Mouse (Mus musculus): ENCODE measurements around the gene Ctdspl. TPM values are rescaled to one million over a fixed set of nuclear protein-coding genes. Genes with fewer than 3 reads are reported as not detected.

Ctdspl gene
- total and polyA plus RNA-seq, 2 experiments from 2014 or later: 4.6 to 7.8 TPM

DNA sequence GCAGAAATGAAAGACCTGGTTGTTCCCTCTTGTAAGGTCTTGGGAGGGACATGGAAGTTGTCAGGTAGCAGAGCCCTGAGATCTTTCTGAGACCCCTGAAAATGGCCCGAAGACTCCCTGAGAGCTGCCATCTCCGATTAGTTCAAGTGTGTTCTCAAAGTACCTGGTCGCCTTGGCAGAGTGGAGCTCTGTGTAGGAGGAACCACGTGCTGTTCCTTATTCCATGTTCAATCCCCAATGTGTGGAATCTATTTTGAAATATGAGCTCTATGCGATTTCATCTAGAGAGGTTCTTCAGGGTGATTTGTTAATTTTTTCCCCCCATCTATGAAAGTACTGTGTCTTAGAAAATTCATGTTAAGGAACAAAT is 66.3 kb downstream of the Ctdspl start:
- H3K9me3 ChIP-seq (ENCODE audit: low read length): no peaks in the 10 kb centered on the region
- H3K4me3 ChIP-seq (ENCODE audit: low read depth, low read length): no peak overlapping the region
- H3K27ac ChIP-seq (ENCODE audit: low read depth, low read length): no peak overlapping the region
- H3K27me3 ChIP-seq (ENCODE audit: insufficient read depth, low read length): no peaks in the 10 kb centered on the region
- 89% methylated on average over 5 of the region's 5 CpGs for WGBS
- TF ChIP-seq CTCF (IDR thresholded peaks at IDR 0.05; ENCODE audit: low read depth): no peak
- 0 out of 2 replicates have a peak, but pooled peaks cover 7% of the 10 kb centered on the region for H3K4me1 ChIP-seq (ENCODE audit: insufficient read depth)
- H3K36me3 ChIP-seq (ENCODE audit: insufficient read depth): no peaks in the 10 kb centered on the region
- H3K9ac ChIP-seq: no peak overlapping the region
- no peak overlapping the region for H3K4me2 ChIP-seq (ENCODE audit: low read depth)
- DNase-seq: no peak
- ATAC-seq: no peak

DNA sequence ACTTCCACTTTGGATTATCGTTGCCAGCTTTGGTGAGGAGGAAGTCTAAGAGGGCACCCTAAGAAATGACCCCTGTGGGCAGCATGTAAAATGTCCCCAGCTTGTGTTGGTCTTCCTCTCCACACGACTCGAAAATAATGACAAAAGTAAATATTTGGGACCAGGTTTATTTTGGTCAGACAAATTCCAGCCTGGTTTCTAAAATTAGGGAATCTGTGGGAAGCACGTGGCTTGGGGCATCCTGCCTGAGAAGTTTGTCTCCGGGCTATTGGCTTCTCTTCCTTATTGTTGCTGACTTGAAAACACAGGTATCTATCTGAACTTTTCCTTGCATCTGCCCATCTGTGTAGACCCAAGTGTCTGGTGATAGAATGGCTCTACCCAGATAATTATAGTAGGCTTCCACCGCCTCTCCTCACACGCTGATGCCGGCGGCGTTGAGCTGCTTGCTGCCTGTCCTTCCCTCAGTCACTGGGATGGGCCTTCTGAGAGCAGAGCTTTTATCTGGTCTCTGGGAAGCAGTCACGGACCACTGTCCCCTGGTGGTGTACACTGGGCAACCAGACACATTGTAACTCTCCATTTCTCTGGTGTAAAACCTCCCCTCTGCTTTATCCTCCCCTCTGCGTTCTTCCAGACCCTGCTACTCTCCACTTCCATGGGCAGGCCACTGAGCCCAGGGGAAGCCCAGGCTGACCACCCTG is 68.4 kb downstream of the Ctdspl start:
- WGBS: 81% methylated on average over 12 of the region's 12 CpGs
- ATAC-seq: no peak

DNA sequence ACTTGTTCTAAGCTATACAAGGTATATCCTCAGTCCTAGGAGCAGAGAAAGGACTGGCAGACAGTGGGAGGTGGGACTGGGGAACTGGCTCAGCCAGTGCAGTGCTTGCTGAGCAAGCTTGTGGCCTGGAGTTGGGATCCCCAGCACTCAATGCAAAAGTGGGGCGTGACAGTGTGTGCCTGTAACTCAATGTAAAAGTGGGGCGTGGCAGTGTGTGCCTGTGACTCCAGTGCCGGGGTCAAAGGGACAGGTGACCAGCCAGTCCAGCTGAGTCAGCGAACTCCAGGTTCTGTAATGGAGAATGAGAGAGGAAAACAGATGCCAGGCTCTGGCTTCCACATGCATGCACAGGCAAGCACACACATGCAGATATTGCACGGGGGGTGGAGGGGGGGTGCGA is 69.3 kb downstream of the Ctdspl start:
- ATAC-seq (no peak), DNase-seq (no peak)
- no peaks in the 10 kb centered on the region for H3K9me3 ChIP-seq (ENCODE audit: low read length)
- no peak overlapping the region for H3K9ac ChIP-seq
- no peak overlapping the region for H3K27ac ChIP-seq (ENCODE audit: low read depth, low read length)
- 0 out of 2 replicates have a peak, but pooled peaks cover 7% of the 10 kb centered on the region for H3K4me1 ChIP-seq (ENCODE audit: insufficient read depth)
- no peaks in the 10 kb centered on the region for H3K27me3 ChIP-seq (ENCODE audit: insufficient read depth, low read length)
- H3K4me2 ChIP-seq (ENCODE audit: low read depth): no peak overlapping the region
- TF ChIP-seq CTCF (IDR thresholded peaks at IDR 0.05; ENCODE audit: low read depth): no peak
- H3K36me3 ChIP-seq (ENCODE audit: insufficient read depth): no peaks in the 10 kb centered on the region
- 92% methylated on average over 6 of the region's 6 CpGs for WGBS
- no peak overlapping the region for H3K4me3 ChIP-seq (ENCODE audit: low read depth, low read length)

More for the DNA sequence above, 68.4 kb downstream of the Ctdspl start:
- no peak overlapping the region for H3K9ac ChIP-seq
- no peak for TF ChIP-seq CTCF (IDR thresholded peaks at IDR 0.05; ENCODE audit: low read depth)
- no peak overlapping the region for H3K27ac ChIP-seq (ENCODE audit: low read depth, low read length)
- no peak for DNase-seq
- H3K27me3 ChIP-seq (ENCODE audit: insufficient read depth, low read length): no peaks in the 10 kb centered on the region
- no peak overlapping the region for H3K4me3 ChIP-seq (ENCODE audit: low read depth, low read length)
- H3K36me3 ChIP-seq (ENCODE audit: insufficient read depth): no peaks in the 10 kb centered on the region
- H3K9me3 ChIP-seq (ENCODE audit: low read length): no peaks in the 10 kb centered on the region
- H3K4me1 ChIP-seq (ENCODE audit: insufficient read depth): 0 out of 2 replicates have a peak, but pooled peaks cover 7% of the 10 kb centered on the region
- no peak overlapping the region for H3K4me2 ChIP-seq (ENCODE audit: low read depth)

DNA sequence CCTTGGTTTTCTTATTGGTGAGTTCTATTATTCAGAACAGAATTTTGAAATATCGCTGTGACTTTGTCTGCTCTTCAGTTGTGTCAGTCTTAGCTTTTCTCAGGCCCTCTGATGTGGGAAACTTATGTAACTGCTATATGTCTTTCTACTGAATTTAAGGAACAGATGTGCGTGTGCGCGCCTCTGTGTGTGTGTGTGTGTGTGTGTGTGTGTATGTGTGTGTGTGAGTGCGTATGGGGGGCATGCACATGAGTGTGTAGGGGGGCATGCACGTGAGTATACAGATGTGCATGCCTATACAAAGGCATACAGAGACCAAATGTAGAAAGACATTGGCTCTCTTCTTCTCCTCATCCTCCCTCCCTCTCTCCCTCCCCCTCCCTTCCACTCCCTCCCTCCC is 71.0 kb downstream of the Ctdspl start:
- no peaks in the 10 kb centered on the region for H3K36me3 ChIP-seq (ENCODE audit: insufficient read depth)
- H3K4me3 ChIP-seq (ENCODE audit: low read depth, low read length): no peak overlapping the region
- no peak for ATAC-seq
- H3K4me2 ChIP-seq (ENCODE audit: low read depth): no peak overlapping the region
- H3K9me3 ChIP-seq (ENCODE audit: low read length): no peaks in the 10 kb centered on the region
- DNase-seq: no peak
- no peak overlapping the region for H3K9ac ChIP-seq
- no peaks in the 10 kb centered on the region for H3K27me3 ChIP-seq (ENCODE audit: insufficient read depth, low read length)
- TF ChIP-seq CTCF (IDR thresholded peaks at IDR 0.05; ENCODE audit: low read depth): no peak
- H3K27ac ChIP-seq (ENCODE audit: low read depth, low read length): no peak overlapping the region
- 97% methylated on average over 6 of the region's 6 CpGs for WGBS
- H3K4me1 ChIP-seq (ENCODE audit: insufficient read depth): no peaks in the 10 kb centered on the region

DNA sequence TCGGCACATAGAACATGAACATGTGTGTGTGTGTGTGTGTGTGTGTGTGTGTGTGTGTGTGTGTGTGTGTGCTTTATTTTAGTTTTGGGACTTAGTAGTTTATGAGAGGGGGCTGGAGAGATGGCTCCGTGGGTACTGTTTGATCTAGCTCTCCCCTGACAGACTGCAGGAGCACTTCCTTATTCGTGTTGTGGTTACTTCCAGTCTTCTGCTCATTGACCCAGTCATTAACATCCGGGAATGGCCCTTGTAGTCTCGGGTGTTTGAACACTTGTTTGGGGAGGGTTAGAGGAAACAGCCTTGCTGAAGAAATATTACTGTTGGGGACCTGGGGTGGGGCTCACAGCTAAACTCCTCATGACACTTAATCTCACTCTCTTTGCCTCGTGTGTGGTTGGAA is 73.9 kb downstream of the Ctdspl start:
- 77% methylated on average over 6 of the region's 6 CpGs for WGBS

DNA sequence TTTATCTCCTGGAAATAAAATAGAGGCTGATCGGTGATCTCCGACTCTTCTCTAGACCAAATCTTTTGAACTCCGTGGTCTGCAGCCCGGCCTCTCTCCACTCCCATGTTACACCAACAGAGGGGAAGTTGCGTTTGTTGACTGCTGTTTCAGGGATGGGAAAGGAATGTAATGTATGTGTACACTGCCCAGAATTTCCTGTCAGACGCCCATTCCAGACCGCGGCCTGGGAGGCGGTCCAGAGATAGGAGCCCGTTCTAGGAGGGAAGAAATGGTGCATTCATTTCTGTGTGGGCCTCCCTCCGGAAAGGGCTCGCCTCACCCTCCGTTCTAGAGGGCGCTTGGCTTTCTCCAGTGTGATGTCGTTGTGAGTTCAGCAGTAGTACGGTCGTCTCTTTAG is 76.0 kb downstream of the Ctdspl start:
- TF ChIP-seq CTCF (IDR thresholded peaks at IDR 0.05; ENCODE audit: low read depth): no peak
- WGBS: 87% methylated on average over 17 of the region's 17 CpGs
- no peak overlapping the region for H3K27ac ChIP-seq (ENCODE audit: low read depth, low read length)

More for the DNA sequence above, 73.9 kb downstream of the Ctdspl start:
- TF ChIP-seq CTCF (IDR thresholded peaks at IDR 0.05; ENCODE audit: low read depth): no peak
- no peaks in the 10 kb centered on the region for H3K27me3 ChIP-seq (ENCODE audit: insufficient read depth, low read length)
- no peaks in the 10 kb centered on the region for H3K4me1 ChIP-seq (ENCODE audit: insufficient read depth)
- no peak for ATAC-seq
- no peaks in the 10 kb centered on the region for H3K36me3 ChIP-seq (ENCODE audit: insufficient read depth)
- no peak overlapping the region for H3K4me3 ChIP-seq (ENCODE audit: low read depth, low read length)
- DNase-seq: no peak
- no peaks in the 10 kb centered on the region for H3K9me3 ChIP-seq (ENCODE audit: low read length)
- H3K27ac ChIP-seq (ENCODE audit: low read depth, low read length): no peak overlapping the region
- no peak overlapping the region for H3K9ac ChIP-seq
- H3K4me2 ChIP-seq (ENCODE audit: low read depth): no peak overlapping the region

DNA sequence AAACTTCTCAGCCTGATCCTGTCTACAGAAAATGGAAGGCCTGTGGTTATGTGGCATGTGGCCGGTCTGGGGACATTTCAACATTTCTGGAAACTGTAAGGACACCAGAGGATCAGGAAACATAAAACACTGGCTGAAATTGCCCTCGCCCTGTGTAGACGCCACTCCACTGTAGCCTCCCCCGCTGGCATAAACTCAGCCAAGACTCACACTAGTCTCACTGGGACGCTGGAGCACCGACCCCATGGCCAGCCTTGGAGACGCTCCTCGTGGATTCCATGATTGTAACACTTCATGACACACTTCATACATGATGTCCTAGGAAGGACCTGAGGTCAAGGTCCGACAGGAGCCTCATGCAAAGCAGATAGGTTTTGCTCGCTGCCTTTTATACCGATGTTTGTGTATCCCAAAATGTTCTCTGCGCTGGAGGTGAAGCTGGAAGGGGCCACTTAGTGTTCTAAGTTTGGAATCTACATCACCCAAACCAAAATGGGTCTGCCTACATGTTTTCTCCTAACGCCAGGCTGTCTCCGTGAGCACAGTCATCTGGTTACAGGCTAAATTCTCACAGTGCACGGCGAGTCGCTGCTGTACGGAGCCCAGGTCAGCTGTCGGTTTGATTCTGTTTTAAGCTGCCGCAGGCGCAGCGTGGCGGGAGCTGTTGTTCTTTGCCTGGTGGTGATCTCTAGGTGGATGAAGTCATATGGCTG is 77.9 kb downstream of the Ctdspl start:
- H3K4me3 ChIP-seq (ENCODE audit: low read depth, low read length): no peak overlapping the region
- no peak overlapping the region for H3K9ac ChIP-seq
- ATAC-seq (no peak), DNase-seq (no peak)
- no peaks in the 10 kb centered on the region for H3K9me3 ChIP-seq (ENCODE audit: low read length)
- H3K36me3 ChIP-seq (ENCODE audit: insufficient read depth): no peaks in the 10 kb centered on the region
- no peaks in the 10 kb centered on the region for H3K27me3 ChIP-seq (ENCODE audit: insufficient read depth, low read length)
- no peaks in the 10 kb centered on the region for H3K4me1 ChIP-seq (ENCODE audit: insufficient read depth)
- 88% methylated on average over 23 of the region's 23 CpGs for WGBS
- TF ChIP-seq CTCF (IDR thresholded peaks at IDR 0.05; ENCODE audit: low read depth): no peak
- H3K4me2 ChIP-seq (ENCODE audit: low read depth): no peak overlapping the region
- no peak overlapping the region for H3K27ac ChIP-seq (ENCODE audit: low read depth, low read length)

More for the DNA sequence above, 76.0 kb downstream of the Ctdspl start:
- no peak for DNase-seq
- no peaks in the 10 kb centered on the region for H3K36me3 ChIP-seq (ENCODE audit: insufficient read depth)
- no peaks in the 10 kb centered on the region for H3K9me3 ChIP-seq (ENCODE audit: low read length)
- no peak overlapping the region for H3K9ac ChIP-seq
- H3K4me2 ChIP-seq (ENCODE audit: low read depth): no peak overlapping the region
- no peak overlapping the region for H3K4me3 ChIP-seq (ENCODE audit: low read depth, low read length)
- H3K4me1 ChIP-seq (ENCODE audit: insufficient read depth): no peaks in the 10 kb centered on the region
- no peaks in the 10 kb centered on the region for H3K27me3 ChIP-seq (ENCODE audit: insufficient read depth, low read length)
- no peak for ATAC-seq

Data from forebrain, postnatal 0 days (tissue).